Mouse (Mus musculus) T-helper 17 cell (primary cell): ENCODE results near the gene Lrp10.

Experiments used
- in situ Hi-C, 2 experiments: fragments of 300-600 bp; cut with MboI, MseI; formaldehyde crosslinking; loops; 1 replicate in 1 of 2; 2 replicates in 1 of 2; pipeline ENCODE4 v1.15.1; 2025; ENCODE audit warnings: high pct_unique_total_duplicates in 2 of 2

Gene Lrp10

GRCm38 (mm10) chr14:54472671-54473070 lies 8.7 kb downstream of the Lrp10 start:
- in situ Hi-C loops, result no loop called here

GRCm38 (mm10) chr14:54474744-54475143 lies 10.8 kb downstream of the Lrp10 start:
- in situ Hi-C loops, result no loop called here

GRCm38 (mm10) chr14:54475941-54476844 lies 12.3 kb downstream of the Lrp10 start, which contains the start of gene Rem2:
Rem2 (plus strand) TSS chr14:54476100.
- in situ Hi-C loops, result no loop called here

GRCm38 (mm10) chr14:54477172-54477909 lies 13.4 kb downstream of the Lrp10 start:
- in situ Hi-C loops, result no loop called here

GRCm38 (mm10) chr14:54479451-54479920 lies 15.5 kb downstream of the Lrp10 start:
- in situ Hi-C loops, result no loop called here

GRCm38 (mm10) chr14:54480673-54481072 lies 16.7 kb downstream of the Lrp10 start:
- in situ Hi-C loops, result no loop called here

GRCm38 (mm10) chr14:54481402-54481801 lies 17.5 kb downstream of the Lrp10 start:
- in situ Hi-C loops, result no loop called here

GRCm38 (mm10) chr14:54482498-54482897 lies 18.6 kb downstream of the Lrp10 start:
- in situ Hi-C loops, result no loop called here

GRCm38 (mm10) chr14:54485899-54486298 lies 22.0 kb downstream of the Lrp10 start:
- in situ Hi-C loops, result no loop called here

- in situ Hi-C loops, result no loop called here
These were observed 23.8 kb downstream of the Lrp10 start for GRCm38 (mm10) chr14:54487732-54488131.

GRCm38 (mm10) chr14:54488350-54488749 lies 24.4 kb downstream of the Lrp10 start:
- in situ Hi-C loops, result no loop called here

GRCm38 (mm10) chr14:54492345-54493131 lies 28.6 kb downstream of the Lrp10 start:
- in situ Hi-C loops, result no loop called here

- in situ Hi-C loops, result no loop called here
These were observed 29.3 kb downstream of the Lrp10 start for GRCm38 (mm10) chr14:54493236-54493635.

GRCm38 (mm10) chr14:54494234-54494633 lies 30.3 kb downstream of the Lrp10 start:
- in situ Hi-C loops, result no loop called here

GRCm38 (mm10) chr14:54496706-54497105 lies 32.8 kb downstream of the Lrp10 start:
- in situ Hi-C loops, result loop anchor here in 1 of 2 experiments (5.0 kb wide), 1 partner anchor 79 kb away; the partner anchor contains the start of gene Slc7a7

GRCm38 (mm10) chr14:54499330-54499729 lies 35.4 kb downstream of the Lrp10 start:
- in situ Hi-C loops, result loop anchor here in 1 of 2 experiments (5.0 kb wide), 1 partner anchor 82 kb away; the partner anchor contains the start of gene Slc7a7

GRCm38 (mm10) chr14:54501365-54501764 lies 37.4 kb downstream of the Lrp10 start:
- in situ Hi-C loops, result no loop called here

- in situ Hi-C loops, result no loop called here
These were observed 39.2 kb downstream of the Lrp10 start for GRCm38 (mm10) chr14:54503092-54503491.

GRCm38 (mm10) chr14:54509774-54510173 lies 45.8 kb downstream of the Lrp10 start:
- in situ Hi-C loops, result no loop called here

- in situ Hi-C loops, result no loop called here
These were observed 52.9 kb downstream of the Lrp10 start for GRCm38 (mm10) chr14:54516710-54517310.
